Mouse (Mus musculus): ENCODE results near the gene Klre1.
"Not testable (repeated sequence)": the region's sequence is repeated elsewhere in the genome, so short reads cannot be mapped to it uniquely, and the experiment has no call there.

Klre1 gene

GRCm38 (mm10) chr6:129583014-129583413 lies 5.3 kb downstream of the Klre1 start:
- no peak for DNase-seq (ENCODE audit: low read depth, low spot score)

DNA sequence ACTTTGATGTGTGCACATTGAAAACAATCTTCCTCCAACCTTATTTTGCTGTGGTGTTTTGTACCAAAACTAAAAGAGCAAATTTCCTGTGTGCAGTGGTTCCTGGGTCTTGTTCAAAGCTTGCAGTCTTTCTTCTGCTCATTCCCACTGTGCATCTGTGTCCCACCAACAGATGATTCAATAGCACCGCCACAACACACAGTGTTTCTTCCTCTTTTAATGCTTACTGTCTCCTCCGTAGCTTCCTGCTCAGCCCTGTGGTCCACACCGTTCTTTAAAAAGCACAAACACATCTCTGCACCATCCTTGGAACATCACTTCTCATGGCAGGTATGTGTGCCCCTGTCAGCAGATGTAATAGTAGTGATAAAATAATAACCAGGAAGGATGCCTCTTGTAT lies 13.8 kb downstream of the Klre1 start, which contains the start of gene Klrd1:
TSS of gene Klrd1 (plus strand) at position 275 of the 400 bp plus-strand sequence.
- DNase-seq (ENCODE audit: low read depth, low spot score), result no peak

GRCm38 (mm10) chr6:129608372-129608771 lies 30.7 kb downstream of the Klre1 start:
- DNase-seq (ENCODE audit: low read depth, low spot score), result no peak

- DNase-seq (ENCODE audit: low read depth, low spot score), result no peak
These were observed 46.0 kb downstream of the Klre1 start, which contains the start of gene Klrk1 for GRCm38 (mm10) chr6:129623735-129624134. Gene Klrk1, minus strand, starts transcription at chr6:129623864.

DNA sequence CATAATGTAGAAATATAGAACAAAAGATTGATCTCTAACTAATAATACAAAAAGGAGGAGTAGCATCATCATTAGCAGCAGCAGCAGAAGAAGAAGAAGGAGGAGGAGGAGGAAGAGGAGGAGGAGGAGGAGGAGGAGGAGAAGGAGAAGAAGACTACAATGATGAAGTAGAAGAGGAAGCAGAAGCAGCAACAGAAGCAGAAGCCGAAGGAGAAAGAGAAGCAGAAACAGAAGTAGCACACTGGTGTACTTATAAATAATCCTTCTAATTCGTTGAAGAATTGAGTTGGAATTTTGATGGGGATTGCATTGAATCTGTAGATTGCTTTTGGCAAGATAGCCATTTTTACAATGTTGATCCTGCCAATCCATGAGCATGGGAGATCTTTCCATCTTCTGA lies 53.3 kb downstream of the Klre1 start:
- not testable (repeated sequence) for DNase-seq (ENCODE audit: low read depth, low spot score)
